Mouse (Mus musculus) intestine, embryonic 15.5 days (tissue): ENCODE data around the gene Ints5. TPM values are rescaled to one million over a fixed set of nuclear protein-coding genes. Genes with fewer than 3 reads are reported as not detected.
"Not testable (repeated sequence)": the region's sequence is repeated elsewhere in the genome, so short reads cannot be mapped to it uniquely, and the experiment has no call there.

Source experiments
- ATAC-seq: fragments of 200-750 bp; cut with Nextera tagmentation; 2 replicates; pipeline ENCODE4 v1.8.0; 2017; ENCODE audit warnings: moderate TSS enrichment, moderate library complexity
- H3K27ac ChIP-seq: fragments of 300-500 bp; sonication (generic); 2 replicates; pipeline ENCODE4 v1.5.1; 2015; ENCODE audit warnings: mild to moderate bottlenecking, inconsistent platforms
- H3K27me3 ChIP-seq: fragments of 300-500 bp; sonication (generic); replicated peaks from 2 replicates; pipeline ENCODE4 v1.6.1; 2015; ENCODE audit warnings: inconsistent platforms
- H3K36me3 ChIP-seq: fragments of 300-500 bp; sonication (generic); 2 replicates; pipeline ENCODE4 v1.6.1; 2015; ENCODE audit warnings: inconsistent platforms
- H3K4me1 ChIP-seq: fragments of 300-500 bp; sonication (generic); replicated peaks from 2 replicates; pipeline ENCODE4 v1.6.1; 2015; ENCODE audit warnings: inconsistent platforms
- H3K4me2 ChIP-seq: fragments of 300-500 bp; sonication (generic); replicated peaks from 2 replicates; pipeline ENCODE4 v1.6.1; 2015; ENCODE audit warnings: mild to moderate bottlenecking, inconsistent platforms
- H3K4me3 ChIP-seq: fragments of 300-500 bp; sonication (generic); replicated peaks from 2 replicates; pipeline ENCODE4 v1.5.1; 2015; ENCODE audit warnings: inconsistent platforms
- H3K9ac ChIP-seq: fragments of 300-500 bp; sonication (generic); 2 replicates; pipeline ENCODE4 v1.6.1; 2015; ENCODE audit warnings: inconsistent platforms
- H3K9me3 ChIP-seq: fragments of 300-500 bp; sonication (generic); 2 replicates; pipeline ENCODE4 v1.6.1; 2016; ENCODE audit warnings: inconsistent platforms
- WGBS: fragments of 180-500 bp; shearing (Covaris S2); methylation state at CpG from one replicate; pipeline ENCODE4 v1.1.7; 2015; 5-methylcytosine and 5-hydroxymethylcytosine counted together
- polyA plus RNA-seq: library from polyadenylated mRNA; unstranded; fragments of >200 nt; fragmentation: Nextera tagmentation; extraction: Ambion mirVana; gene quantifications from 2 replicates; pipeline ENCODE4 v1.2.1, GENCODE M21; 2015

Gene Ints5
- polyA plus RNA-seq, 1 experiment from 2014 or later: 41.5 TPM

DNA sequence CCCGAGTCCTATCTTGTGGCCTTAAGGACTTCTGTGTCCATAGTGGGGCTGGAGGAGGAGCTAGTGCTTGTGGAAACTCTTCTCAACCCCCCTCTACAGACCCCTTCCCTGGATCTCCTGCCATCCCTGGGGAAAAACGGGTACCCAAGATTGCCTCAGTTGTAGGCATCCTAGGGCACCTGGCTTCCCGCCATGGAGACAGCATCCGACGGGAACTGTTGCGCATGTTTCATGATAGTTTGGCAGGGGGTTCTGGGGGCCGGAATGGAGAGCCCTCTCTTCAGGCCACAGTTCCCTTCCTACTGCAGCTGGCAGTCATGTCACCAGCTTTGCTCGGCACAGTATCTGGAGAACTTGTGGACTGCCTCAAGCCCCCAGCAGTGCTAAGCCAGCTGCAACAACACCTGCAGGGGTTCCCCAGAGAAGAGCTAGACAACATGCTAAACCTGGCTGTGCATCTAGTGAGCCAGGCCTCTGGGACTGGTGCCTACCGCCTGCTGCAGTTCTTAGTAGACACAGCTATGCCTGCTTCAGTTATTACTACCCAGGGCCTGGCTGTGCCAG is 2.7 kb downstream of the Ints5 start:
- Histone ChIP-seq H3K4me1 (peaks cover 22% of the 10 kb centered on the region), H3K4me2 (no peak overlapping the region; the same call in 1 of the 2 replicates), H3K4me3 (no peak overlapping the region), H3K36me3 (peaks cover 9% of the 10 kb centered on the region; the same call in 1 of the 2 replicates), H3K27me3 (no peaks in the 10 kb centered on the region), H3K9ac (no peak overlapping the region; the same call in 1 of the 2 replicates), H3K9me3 (no peaks in the 10 kb centered on the region), H3K27ac (no peak overlapping the region)
- 95% methylated on average over 9 of the region's 9 CpGs for WGBS
- ATAC-seq: no peak

- not testable (repeated sequence) for H3K36me3 ChIP-seq, H3K9me3 ChIP-seq, H3K27me3 ChIP-seq, ATAC-seq, H3K4me3 ChIP-seq, H3K27ac ChIP-seq
- peaks cover 22% of the 10 kb centered on the region for H3K4me1 ChIP-seq
- H3K4me2 ChIP-seq: peak overlapping the region; percentile 64; the same call in 1 of the 2 replicates
- WGBS: 73% methylated on average over 5 of the region's 5 CpGs
- peak overlapping the region; percentile 53; the same call in 1 of the 2 replicates for H3K9ac ChIP-seq
Measured at GRCm38 (mm10) chr19:8896231-8896630, 3.4 kb downstream of the Ints5 start.

DNA sequence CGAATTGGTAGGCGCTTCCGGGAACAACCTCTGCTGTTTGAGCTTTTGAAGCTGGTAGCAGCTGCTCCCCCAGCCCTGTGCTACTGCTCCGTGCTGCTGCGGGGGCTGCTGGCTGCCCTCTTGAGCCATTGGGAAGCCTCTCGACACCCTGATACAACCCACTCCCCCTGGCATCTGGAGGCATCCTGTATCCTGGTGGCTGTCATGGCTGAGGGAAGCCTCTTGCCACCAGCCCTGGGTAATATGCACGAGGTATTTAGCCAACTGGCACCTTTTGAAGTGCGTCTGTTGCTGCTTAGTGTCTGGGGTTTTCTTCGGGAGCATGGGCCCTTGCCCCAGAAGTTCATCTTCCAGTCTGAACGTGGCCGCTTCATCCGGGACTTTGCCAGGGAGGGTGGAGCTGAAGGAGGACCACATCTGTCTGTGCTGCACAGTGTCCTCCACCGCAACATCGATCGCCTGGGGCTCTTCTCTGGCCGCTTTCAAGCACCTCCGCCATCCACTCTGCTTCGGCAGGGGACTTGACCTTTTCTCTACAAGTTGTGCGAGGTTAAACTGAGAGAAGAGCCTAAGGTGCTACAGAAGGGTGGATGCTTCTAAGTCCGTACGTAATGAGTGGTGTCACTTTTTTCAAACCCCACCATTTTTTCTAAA is 4.5 kb downstream of the Ints5 start:
- Histone ChIP-seq H3K4me3 (peak overlapping the region; percentile 87), H3K4me1 (peaks cover 22% of the 10 kb centered on the region), H3K9ac (peak overlapping the region; percentile 53), H3K27ac (peak overlapping the region; percentile 91), H3K4me2 (peak overlapping the region; percentile 64), H3K36me3 (peaks cover 12% of the 10 kb centered on the region; the same call in 1 of the 2 replicates)
- not testable (repeated sequence) for H3K9me3 ChIP-seq, H3K27me3 ChIP-seq
- 20% methylated on average over 21 of the region's 21 CpGs for WGBS
- peak; percentile 60 for ATAC-seq

DNA sequence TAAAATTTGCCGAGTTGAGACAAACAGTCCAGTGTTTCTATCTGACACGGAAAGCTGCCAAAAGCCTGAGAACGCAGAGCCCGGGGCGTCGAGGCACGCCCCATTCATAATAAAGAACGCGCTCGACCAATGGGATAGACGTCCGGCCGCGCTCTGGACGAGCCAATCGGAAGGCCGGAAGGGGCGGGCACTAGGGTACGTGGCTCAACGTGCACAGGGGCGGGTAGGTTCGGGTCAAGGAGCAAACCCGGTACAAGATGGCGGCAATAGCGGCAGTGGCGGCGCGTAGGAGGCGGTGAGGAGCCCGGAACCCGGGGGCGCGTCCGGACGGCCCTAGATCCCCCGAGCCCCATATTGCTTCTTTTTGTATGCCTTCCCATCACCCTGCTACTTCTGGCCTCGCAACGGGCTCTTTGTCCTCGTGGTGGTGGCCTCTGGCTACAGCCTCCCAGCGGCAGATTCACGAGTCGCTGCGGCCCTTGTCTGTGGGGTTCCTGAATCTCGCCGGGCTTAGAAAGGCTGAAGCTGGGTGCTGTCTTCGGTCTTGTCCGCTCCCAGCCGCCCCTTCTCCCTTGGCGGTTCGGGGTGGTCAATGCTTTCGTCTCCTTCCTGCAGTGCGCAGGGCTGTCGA is 5.2 kb downstream of the Ints5 start, which contains the start of gene Ganab:
Gene Ganab (plus strand): TSS at position 207 of the 631 bp plus-strand sequence.
- peak within 1 kb of the TSS; percentile 66 for H3K4me2 ChIP-seq
- peaks cover 13% of the 10 kb centered on the region; the same call in 1 of the 2 replicates for H3K36me3 ChIP-seq
- under 1% methylated on average over 49 of the region's 53 CpGs for WGBS
- peak; percentile 99 for ATAC-seq
- peak within 1 kb of the TSS; percentile 94 for H3K9ac ChIP-seq
- H3K27me3 ChIP-seq: no peaks in the 10 kb centered on the region
- peak within 1 kb of the TSS; percentile 91 for H3K27ac ChIP-seq
- H3K4me3 ChIP-seq: peak within 1 kb of the TSS; percentile 87
- H3K4me1 ChIP-seq: peaks cover 22% of the 10 kb centered on the region
- H3K9me3 ChIP-seq: no peaks in the 10 kb centered on the region

DNA sequence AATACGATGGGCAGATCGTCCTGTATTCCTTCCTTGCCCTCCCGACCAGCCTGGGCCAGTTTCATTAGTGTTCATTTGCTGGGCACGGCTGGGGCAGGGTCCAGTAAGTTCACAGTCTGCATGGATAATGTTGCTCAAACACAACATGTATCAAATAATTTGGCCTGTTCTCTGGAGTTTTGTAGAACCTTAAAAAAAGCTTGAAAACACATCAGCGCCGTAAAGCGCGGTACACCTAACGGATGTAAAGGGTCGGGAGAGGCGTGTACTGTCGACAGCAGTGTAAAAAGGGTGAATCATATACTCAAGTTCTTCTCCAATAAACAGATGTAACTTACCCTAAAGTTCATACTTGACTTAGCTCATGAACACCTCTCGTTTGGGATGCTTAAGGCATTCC is 5.8 kb downstream of the Ints5 start:
- peak overlapping the region; percentile 87 for H3K4me3 ChIP-seq
- peaks cover 13% of the 10 kb centered on the region; the same call in 1 of the 2 replicates for H3K36me3 ChIP-seq
- peak overlapping the region; percentile 94 for H3K9ac ChIP-seq
- no peaks in the 10 kb centered on the region for H3K27me3 ChIP-seq
- peak overlapping the region; percentile 87 for H3K27ac ChIP-seq
- no peaks in the 10 kb centered on the region for H3K9me3 ChIP-seq
- ATAC-seq: no peak
- 5% methylated on average over 13 of the region's 13 CpGs for WGBS
- peaks cover 21% of the 10 kb centered on the region for H3K4me1 ChIP-seq
- peak overlapping the region; percentile 66 for H3K4me2 ChIP-seq

DNA sequence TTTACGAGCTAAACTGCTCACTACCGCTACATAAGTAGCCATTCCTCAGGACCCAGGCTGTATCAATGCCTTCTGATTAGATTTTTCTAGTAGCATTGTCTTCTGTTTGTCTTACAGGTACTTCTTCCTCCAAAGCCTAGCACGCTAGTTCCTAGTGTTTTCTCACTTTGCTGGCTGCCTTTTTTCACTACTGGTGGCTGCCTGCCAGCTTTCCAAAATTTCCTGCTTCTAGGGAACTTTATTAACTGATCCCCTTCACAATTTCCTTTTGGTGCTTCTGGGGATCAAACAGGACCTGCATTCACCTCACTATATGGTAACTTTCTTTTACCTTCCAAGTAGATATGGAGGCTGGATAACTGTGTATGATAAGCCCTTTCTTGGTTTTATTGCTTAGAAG is 6.3 kb downstream of the Ints5 start:
- H3K27ac ChIP-seq: no peak overlapping the region
- ATAC-seq: no peak
- H3K4me3 ChIP-seq: peak overlapping the region; percentile 87
- H3K4me2 ChIP-seq: peak overlapping the region; percentile 66
- 27% methylated on average over 3 of the region's 3 CpGs for WGBS
- no peaks in the 10 kb centered on the region for H3K27me3 ChIP-seq
- H3K4me1 ChIP-seq: peaks cover 17% of the 10 kb centered on the region
- H3K9ac ChIP-seq: peak overlapping the region; percentile 94
- H3K36me3 ChIP-seq: peaks cover 13% of the 10 kb centered on the region; the same call in 1 of the 2 replicates
- no peaks in the 10 kb centered on the region for H3K9me3 ChIP-seq

GRCm38 (mm10) chr19:8903412-8903811 is 10.6 kb downstream of the Ints5 start:
- Histone ChIP-seq H3K4me2 (no peak overlapping the region), H3K27ac (no peak overlapping the region), H3K36me3 (peaks cover 32% of the 10 kb centered on the region), H3K9ac (no peak overlapping the region), H3K9me3 (no peaks in the 10 kb centered on the region), H3K4me1 (no peaks in the 10 kb centered on the region), H3K4me3 (no peak overlapping the region), H3K27me3 (no peaks in the 10 kb centered on the region)
- WGBS: 95% methylated on average over 5 of the region's 5 CpGs
- no peak for ATAC-seq

DNA sequence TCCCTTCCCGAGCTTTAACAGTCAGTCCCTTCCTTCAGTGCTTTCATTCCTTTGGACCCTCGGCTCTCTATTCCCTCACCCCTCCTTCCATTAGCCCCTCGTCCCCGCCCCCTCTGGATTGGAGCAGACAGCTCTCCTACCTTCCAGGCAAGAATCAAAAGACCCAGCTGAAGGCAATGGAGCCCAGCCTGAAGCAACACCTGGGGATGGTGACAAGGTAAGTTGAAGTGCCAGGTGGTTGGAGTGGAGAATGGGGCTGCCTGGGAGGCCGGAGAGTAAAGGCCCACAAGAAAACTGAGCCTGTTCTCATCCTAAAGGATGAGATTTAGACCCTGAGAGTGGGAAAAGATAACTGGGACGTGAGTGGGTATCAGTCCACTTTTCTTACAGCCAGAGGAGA is 15.7 kb downstream of the Ints5 start:
- Histone ChIP-seq H3K9ac (no peak overlapping the region), H3K4me2 (no peak overlapping the region), H3K9me3 (no peaks in the 10 kb centered on the region), H3K27ac (no peak overlapping the region), H3K4me3 (no peak overlapping the region), H3K27me3 (no peaks in the 10 kb centered on the region), H3K4me1 (no peaks in the 10 kb centered on the region), H3K36me3 (peaks cover 69% of the 10 kb centered on the region)
- 90% methylated on average over 6 of the region's 6 CpGs for WGBS
- ATAC-seq: no peak

- ATAC-seq: no peak
- 92% methylated on average over 5 of the region's 5 CpGs for WGBS
- no peak overlapping the region for H3K27ac ChIP-seq
- no peak overlapping the region for H3K4me2 ChIP-seq
- H3K36me3 ChIP-seq: peaks cover 81% of the 10 kb centered on the region
- no peak overlapping the region for H3K9ac ChIP-seq
- no peak overlapping the region for H3K4me3 ChIP-seq
- H3K27me3 ChIP-seq: no peaks in the 10 kb centered on the region
- H3K9me3 ChIP-seq: no peaks in the 10 kb centered on the region
- H3K4me1 ChIP-seq: no peaks in the 10 kb centered on the region
Measured at GRCm38 (mm10) chr19:8911810-8912209, 19.0 kb downstream of the Ints5 start.

- 95% methylated on average over 3 of the region's 3 CpGs for WGBS
- Histone ChIP-seq H3K4me1 (no peaks in the 10 kb centered on the region), H3K27ac (no peak overlapping the region), H3K36me3 (peaks cover 62% of the 10 kb centered on the region), H3K4me2 (no peak overlapping the region), H3K9ac (no peak overlapping the region), H3K9me3 (no peaks in the 10 kb centered on the region), H3K4me3 (no peak overlapping the region), H3K27me3 (no peaks in the 10 kb centered on the region)
- no peak for ATAC-seq
Measured at GRCm38 (mm10) chr19:8914212-8914611, 21.4 kb downstream of the Ints5 start.

DNA sequence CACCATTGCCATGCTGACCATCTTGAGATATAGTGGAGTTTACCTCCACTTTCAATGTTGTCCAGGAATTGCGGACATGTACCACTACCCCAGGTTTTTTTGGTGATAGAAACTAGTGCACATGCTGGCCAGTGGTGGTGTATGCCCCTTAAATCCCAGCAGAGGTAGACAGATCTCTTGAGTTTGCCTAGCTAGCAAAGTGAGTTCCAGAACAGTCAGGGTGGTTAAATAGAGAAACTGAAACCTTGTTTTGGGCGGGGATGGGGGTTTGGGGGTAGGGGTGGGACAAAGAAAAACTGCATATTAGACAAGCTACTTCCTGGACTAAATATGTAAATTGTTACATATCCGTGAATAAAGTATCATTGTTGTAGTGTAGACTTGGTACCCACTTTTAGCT is 26.2 kb downstream of the Ints5 start:
- 89% methylated on average over 3 of the region's 3 CpGs for WGBS
- H3K9me3 ChIP-seq: no peaks in the 10 kb centered on the region
- no peak for ATAC-seq
- no peaks in the 10 kb centered on the region for H3K27me3 ChIP-seq
- H3K4me2 ChIP-seq: no peak overlapping the region
- no peak overlapping the region for H3K27ac ChIP-seq
- no peak overlapping the region for H3K9ac ChIP-seq
- no peaks in the 10 kb centered on the region; the same call in 1 of the 2 replicates for H3K4me1 ChIP-seq
- peaks cover 25% of the 10 kb centered on the region for H3K36me3 ChIP-seq
- no peak overlapping the region for H3K4me3 ChIP-seq

DNA sequence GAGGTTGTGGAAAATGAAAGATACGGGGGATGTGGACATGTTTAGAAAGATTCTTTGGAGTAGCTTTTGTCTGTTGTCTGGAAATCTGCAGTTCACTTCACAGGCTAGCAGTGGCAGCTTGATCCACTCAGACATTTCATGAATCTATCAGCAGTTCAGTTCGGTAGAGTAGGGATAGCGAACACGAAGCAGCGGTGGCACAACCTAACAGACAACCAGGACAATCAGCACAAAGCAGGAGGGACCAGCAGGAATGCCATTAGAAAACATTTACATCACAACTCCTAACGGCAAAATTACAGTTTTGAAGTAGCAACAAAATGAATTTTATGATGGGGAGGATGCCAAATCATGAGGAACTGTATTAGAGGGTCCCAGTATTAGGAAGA is 26.9 kb downstream of the Ints5 start:
- H3K4me2 ChIP-seq: peak overlapping the region; percentile 75
- no peak for ATAC-seq
- WGBS: 65% methylated on average over 6 of the region's 6 CpGs
- 0 out of 2 replicates have a peak overlapping the region, but pooled peaks have one; percentile 85 for H3K9ac ChIP-seq
- H3K36me3 ChIP-seq: peaks cover 19% of the 10 kb centered on the region
- no peak overlapping the region; the same call in 1 of the 2 replicates for H3K4me3 ChIP-seq
- no peaks in the 10 kb centered on the region; the same call in 1 of the 2 replicates for H3K4me1 ChIP-seq
- no peaks in the 10 kb centered on the region for H3K27me3 ChIP-seq
- no peaks in the 10 kb centered on the region for H3K9me3 ChIP-seq
- peak overlapping the region; percentile 92 for H3K27ac ChIP-seq
